Mouse (Mus musculus): ENCODE measurements around the gene Fes.

DNA sequence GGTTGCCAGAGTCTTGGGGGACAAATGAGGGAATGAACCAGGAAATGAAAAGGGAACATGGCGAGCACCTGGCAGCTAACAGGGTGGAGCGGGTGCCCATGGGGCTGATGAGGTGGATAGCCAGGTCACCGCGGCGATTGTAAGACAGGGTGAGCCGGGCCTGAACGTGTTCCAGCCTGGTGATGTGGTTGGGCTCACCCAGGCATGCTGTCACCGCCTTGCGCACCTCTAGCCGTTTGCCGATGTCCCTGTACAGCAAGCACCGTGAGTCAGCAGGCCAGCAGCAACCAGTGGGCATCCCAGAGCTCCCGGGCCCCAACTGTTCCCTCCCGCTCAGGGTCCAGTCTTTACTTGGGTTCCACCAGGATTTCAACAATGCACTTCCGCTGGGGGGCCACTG lies 4.4 kb upstream of the Fes start:
- TF ChIP-seq CTCF (IDR thresholded peaks at IDR 0.05; ENCODE audit: low read depth, low read length) (no peak), TAL1 (conservative IDR thresholded peaks at IDR 0.05; ENCODE audit: low read depth, low read length) (no peak), POLR2AphosphoS5 (IDR thresholded peaks at IDR 0.05; ENCODE audit: insufficient replicate concordance, low read depth, low read length) (no peak)
